Mouse (Mus musculus): ENCODE results near the gene Mrpl58.
A peak's percentile ranks its signal among the peaks of the same experiment; 100 is the strongest.
"Not testable (repeated sequence)": the region's sequence is repeated elsewhere in the genome, so short reads cannot be mapped to it uniquely, and the experiment has no call there.

Mrpl58 gene

GRCm38 (mm10) chr11:115429307-115429706 is 25.8 kb downstream of the Mrpl58 start:
- no peak for DNase-seq

DNA sequence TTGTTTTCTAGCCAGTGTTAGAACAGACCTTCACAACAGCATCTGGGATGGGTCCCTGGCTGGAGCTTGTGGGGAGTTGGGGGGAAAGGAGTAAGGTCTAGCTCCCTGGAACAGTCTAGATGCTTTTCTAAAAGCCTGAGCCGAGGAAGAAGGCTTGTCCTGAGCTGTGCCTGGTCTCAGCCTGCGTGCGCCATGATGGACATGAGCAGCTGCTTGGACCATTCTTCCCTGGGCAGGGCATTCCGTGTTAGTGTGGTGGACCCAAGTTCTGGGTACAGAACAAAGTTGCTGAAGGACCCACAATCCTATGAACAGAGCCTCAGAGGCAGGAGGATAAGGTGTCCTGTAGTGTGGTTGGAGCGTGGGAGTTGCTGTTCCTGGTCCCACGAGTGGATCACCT is 27.0 kb downstream of the Mrpl58 start:
- no peak for DNase-seq

GRCm38 (mm10) chr11:115432814-115433213 is 29.3 kb downstream of the Mrpl58 start:
- DNase-seq: no peak

DNA sequence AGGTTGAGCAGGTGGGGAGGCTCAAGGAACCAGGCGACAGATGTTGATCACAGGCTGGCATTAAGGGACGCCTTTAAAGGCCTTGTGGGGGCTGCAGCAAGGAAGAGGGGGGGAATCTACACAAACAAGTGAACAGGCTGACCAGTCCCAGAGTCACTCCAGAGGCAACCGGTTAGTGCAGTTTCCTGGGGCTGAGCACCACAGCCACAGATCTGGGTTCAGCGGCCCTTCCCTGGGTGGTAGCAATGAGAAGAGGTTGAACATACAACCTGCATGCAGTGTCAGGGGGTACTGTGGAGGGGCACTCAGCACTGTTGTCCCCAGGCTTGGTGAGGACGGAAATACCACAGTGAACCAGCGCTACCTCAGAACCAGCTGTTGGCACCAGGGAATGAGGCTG is 29.8 kb downstream of the Mrpl58 start:
- no peak for DNase-seq

DNA sequence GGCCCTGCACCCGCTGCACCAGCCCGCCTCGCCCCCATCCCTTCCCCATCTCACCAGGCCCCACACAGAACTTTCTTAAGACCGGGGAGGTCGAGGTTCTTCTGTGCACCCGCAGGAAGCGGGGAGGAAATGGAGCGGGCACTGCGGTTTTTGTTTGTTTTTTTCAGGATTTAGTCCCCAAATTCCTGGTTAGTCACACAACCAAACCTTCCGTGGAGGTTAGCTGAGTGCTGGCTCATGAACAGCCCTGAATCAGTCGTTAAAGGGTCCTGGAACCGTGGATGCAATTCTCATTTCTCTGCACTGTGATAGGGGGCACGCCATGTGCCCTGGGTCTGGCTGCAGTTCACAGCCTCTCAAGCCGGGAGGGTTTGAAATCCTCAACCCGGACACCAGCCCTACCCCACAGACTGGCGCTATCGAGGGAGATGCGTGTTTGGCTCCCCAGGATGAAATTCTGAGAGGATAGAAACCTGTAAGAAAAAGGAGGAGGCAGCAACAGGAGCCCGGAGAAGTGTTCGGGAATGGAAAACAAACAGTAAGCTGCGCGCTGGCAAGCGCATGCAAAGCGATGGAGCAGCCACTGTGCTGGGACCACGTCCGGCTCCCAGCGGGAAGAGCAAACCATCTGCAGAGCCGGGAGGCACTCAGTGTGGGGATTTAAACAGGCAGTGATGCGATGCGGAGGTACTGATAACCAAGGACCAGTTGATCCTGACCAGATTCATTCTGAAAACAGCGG is 32.2 kb downstream of the Mrpl58 start:
- DNase-seq: no peak

GRCm38 (mm10) chr11:115437571-115438122 is 34.1 kb downstream of the Mrpl58 start:
- no peak for DNase-seq

GRCm38 (mm10) chr11:115439326-115439725 is 35.8 kb downstream of the Mrpl58 start:
- DNase-seq: no peak

GRCm38 (mm10) chr11:115439906-115440595 is 36.5 kb downstream of the Mrpl58 start, which contains the start of gene Trim80:
TSS of gene Trim80 (plus strand) at chr11:115440545.
- no peak for DNase-seq

DNA sequence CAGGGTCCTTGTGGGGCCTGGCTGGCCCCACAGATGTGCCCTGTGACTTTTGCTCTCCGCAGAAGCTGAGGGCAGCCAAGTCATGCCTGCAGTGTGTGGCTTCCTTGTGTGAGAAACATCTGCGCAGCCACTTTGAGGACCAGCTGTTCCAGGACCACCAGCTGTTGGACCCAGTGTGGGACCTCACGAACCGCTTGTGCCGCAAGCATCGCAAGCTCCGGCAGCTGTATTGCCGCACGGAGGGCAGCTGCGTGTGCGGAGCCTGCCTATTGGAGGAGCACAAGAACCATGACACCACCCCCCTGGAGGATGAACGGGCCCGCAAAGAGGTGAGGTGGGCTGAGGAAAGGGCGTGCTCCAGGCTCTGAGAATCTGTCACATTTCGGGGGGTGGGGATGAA is 37.9 kb downstream of the Mrpl58 start:
- DNase-seq: no peak

DNA sequence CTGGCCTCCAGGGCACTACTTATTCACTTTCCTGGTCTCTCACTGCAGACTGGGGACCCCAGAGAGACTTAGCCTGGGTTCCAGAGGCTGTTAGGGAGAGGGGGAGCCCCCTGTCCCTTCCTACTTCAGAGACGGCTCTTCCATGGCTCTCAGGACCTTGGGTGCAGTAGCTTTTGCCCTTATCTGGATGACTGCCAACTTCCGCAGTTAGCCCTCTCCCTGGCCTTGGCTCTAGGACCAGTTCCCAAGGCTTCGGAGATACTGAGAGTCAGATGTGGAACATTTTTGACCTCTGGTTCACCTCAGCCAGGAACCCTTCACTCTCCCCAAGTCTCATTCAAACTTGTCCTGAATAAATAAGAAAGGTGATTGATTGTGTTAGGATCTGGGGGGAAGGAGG is 43.4 kb downstream of the Mrpl58 start:
- DNase-seq: no peak

DNA sequence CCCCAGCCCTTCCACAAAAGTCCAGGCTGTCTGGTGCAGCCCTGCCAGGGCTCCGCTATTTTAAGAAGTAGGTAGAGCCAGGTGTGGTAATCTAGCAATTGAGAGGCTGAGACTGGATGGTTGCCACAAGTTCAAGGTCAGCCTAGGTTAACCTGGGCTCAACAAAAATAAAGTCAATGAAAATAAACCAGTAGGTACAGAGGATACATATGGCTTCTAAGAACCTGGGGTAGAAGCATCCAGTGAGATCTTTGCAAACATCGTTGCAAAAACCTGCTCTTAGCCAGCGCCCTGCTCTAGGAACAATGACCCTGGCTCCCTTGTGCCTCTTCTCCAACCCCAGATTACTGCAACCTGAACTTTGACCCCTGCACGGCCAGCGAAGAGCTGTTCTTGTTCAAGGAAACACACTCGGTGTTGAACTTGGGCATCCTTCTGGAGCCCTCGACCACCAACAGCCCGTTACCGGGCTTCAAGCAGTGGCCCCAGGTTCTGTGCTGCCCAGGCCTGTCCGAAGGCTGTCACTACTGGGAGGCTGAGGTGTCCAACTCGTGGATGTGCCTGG is 43.9 kb downstream of the Mrpl58 start:
- DNase-seq: no peak

GRCm38 (mm10) chr11:115448075-115448474 is 44.5 kb downstream of the Mrpl58 start:
- DNase-seq: peak; percentile 42

DNA sequence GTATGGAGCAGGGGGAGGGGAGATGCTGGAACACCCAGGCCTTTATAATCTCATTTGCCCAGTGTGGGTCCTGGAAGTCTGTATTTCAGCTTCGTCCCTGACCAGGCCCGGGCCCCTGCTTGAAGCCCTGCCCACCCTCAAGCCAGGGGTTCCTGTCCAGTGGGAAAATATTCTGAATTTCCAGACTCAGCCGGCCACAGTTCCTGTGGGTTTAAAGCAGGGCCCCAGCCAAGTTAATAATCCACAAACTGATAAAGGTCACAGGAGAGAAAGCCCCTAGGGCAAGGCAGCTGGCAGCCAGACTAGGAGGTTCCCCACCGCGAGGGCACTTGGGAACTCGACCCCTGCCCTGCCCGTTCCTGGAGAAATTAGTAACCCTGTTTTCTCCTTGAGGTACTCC is 45.4 kb downstream of the Mrpl58 start:
- peak; percentile 21 for DNase-seq

- DNase-seq: no peak
These were observed 46.6 kb downstream of the Mrpl58 start for GRCm38 (mm10) chr11:115450176-115450575.

DNA sequence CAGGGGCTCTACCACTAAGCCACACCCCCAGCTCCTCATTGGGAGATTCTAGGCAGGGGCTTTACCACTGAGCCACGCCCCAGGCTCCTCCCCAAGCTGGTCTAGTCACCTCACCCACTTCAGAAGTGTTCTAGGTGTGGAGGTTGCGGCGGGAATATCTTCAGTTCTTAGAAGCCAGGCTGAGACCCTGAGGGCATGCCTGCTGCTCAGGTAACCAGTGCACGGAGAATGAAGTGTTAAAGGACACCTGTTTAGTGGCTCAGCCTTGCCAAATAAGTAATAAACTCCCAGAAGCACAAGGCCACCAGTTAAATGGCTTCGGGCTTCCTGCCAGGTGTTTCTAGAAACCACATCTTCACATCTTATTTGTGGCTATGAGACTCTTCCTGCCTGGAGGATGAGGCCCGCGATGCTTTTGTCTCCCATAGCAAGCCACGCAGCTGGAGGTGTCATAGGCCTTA is 48.3 kb downstream of the Mrpl58 start:
- no peak for DNase-seq

GRCm38 (mm10) chr11:115452281-115452860 is 48.8 kb downstream of the Mrpl58 start:
- DNase-seq: no peak

- DNase-seq: no peak
These were observed 49.8 kb downstream of the Mrpl58 start for GRCm38 (mm10) chr11:115453306-115453705.

DNA sequence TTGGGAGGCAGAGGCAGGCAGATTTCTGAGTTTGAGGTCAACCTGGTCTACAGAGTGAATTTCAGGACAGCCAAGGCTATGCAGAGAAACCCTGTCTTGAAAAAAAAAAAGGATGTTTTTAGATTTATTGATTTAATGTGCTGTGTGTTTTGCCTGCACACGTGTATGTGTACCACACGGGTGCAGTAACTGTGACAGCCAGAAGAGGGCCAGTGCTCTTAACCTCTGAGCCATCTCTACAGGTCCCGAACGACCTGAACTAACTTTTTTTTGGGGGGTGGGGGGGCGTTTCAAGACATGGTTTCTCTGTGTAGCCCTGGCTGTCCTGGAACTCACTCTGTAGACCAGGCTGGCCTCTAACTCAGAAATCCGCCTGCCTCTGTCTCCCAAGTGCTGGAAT is 51.3 kb downstream of the Mrpl58 start:
- DNase-seq: not testable (repeated sequence)

DNA sequence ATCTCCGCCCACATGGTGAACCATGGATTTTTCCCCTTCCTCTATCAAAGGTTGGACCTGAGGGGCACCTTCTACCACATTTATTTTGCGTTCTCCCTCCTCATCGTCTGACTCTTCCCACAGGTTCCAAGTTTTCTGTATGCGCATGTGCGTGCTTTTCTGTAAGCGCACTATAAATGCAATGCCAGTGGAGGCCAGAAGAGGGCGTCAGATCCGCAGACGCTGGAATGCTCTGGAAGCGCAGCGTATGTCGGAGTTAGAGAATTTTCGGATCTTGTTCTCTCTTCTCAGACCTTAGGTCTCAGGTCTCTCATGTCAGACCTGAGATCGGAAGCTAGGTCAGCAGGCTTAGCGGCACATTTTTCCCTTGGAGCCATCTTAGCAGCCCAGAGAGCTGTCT is 52.1 kb downstream of the Mrpl58 start:
- DNase-seq: no peak

DNA sequence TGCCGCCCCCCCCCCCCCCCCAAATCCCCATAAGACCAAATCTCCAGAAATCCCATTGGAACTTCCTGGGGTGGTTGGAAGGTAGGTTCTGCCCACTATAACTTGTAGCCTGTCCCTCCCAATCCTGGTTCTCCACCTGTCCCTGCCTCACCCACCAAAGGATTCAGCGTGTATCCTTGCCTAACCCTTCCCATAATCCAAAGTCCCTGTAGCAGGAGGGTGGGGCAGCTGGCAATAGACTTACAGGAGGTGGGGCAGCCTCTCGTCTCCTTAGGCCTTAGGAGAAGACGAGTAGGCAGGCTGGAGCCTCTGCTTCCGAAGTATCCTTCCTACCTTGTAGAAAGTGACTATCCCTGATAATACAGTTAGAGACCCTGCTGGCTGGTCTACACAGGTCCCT is 52.6 kb downstream of the Mrpl58 start:
- no peak for DNase-seq

- no peak for DNase-seq
These were observed 53.9 kb downstream of the Mrpl58 start for GRCm38 (mm10) chr11:115457405-115457804.

- DNase-seq: no peak
These were observed 57.4 kb downstream of the Mrpl58 start for GRCm38 (mm10) chr11:115460976-115461375.

- DNase-seq: no peak
These were observed 58.3 kb downstream of the Mrpl58 start for GRCm38 (mm10) chr11:115461846-115462242.

Measured in liver (tissue).